Mouse (Mus musculus): ENCODE measurements around the gene Ccdc92b.

Ccdc92b gene

GRCm38 (mm10) chr11:74655941-74656340, 36.5 kb downstream of the Ccdc92b start:
- no peak for DNase-seq

GRCm38 (mm10) chr11:74660336-74660735, 40.9 kb downstream of the Ccdc92b start:
- no peak for DNase-seq

GRCm38 (mm10) chr11:74661641-74662040, 42.2 kb downstream of the Ccdc92b start:
- no peak for DNase-seq

- no peak for DNase-seq
Observed at GRCm38 (mm10) chr11:74662221-74662620, 42.8 kb downstream of the Ccdc92b start.

DNA sequence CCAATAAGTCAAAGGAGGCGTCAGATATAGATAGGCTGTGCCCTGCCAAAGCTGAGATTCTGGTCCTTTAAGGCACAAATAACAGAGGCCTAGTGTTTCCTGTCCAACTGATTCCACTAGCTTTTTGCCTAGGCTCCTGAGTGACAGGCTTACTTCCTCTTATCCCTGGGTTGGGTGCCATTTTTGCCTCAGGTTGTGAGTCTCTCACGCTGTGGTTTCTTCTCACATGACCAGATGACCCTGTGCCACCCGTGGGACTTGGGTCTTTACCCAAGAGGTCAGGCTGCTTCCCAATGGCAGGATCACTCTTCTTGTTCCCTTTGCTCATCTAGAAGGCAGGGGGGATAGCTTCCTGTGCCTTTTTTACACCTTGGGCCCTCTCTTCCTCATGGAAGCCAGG, 44.9 kb downstream of the Ccdc92b start:
- DNase-seq, result no peak

- no peak for DNase-seq
Observed at GRCm38 (mm10) chr11:74664906-74665305, 45.5 kb downstream of the Ccdc92b start.

DNA sequence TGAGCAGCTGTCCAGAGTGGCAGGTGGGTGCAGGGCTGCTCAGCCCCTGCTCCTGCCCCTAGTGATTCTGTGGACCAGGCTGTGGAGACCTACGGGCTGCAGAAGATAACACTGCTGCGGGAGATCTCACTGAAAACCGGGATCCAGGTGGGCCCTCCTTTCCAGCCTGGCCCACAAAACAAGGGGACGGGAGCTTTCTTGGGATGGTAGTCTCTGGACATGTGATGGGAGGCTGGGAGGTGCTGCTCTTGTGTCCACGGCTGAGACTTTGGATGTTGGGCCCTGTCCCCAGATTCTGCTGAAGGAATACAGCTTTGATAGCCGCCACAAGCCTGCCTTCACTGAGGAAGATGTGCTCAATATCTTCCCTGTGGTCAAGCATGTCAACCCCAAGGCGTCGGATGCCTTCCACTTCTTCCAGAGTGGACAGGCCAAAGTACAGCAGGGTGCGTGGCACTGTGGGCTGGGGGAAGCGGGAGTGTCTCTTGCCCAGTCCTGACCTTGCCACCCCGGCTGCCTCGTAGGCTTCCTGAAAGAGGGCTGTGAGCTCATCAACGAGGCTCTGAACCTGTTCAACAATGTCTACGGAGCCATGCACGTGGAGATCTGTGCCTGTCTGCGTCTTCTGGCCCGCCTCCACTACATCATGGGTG, 46.4 kb downstream of the Ccdc92b start:
- DNase-seq, result no peak

- DNase-seq, result no peak
Observed at GRCm38 (mm10) chr11:74666284-74666652, 46.9 kb downstream of the Ccdc92b start.

DNA sequence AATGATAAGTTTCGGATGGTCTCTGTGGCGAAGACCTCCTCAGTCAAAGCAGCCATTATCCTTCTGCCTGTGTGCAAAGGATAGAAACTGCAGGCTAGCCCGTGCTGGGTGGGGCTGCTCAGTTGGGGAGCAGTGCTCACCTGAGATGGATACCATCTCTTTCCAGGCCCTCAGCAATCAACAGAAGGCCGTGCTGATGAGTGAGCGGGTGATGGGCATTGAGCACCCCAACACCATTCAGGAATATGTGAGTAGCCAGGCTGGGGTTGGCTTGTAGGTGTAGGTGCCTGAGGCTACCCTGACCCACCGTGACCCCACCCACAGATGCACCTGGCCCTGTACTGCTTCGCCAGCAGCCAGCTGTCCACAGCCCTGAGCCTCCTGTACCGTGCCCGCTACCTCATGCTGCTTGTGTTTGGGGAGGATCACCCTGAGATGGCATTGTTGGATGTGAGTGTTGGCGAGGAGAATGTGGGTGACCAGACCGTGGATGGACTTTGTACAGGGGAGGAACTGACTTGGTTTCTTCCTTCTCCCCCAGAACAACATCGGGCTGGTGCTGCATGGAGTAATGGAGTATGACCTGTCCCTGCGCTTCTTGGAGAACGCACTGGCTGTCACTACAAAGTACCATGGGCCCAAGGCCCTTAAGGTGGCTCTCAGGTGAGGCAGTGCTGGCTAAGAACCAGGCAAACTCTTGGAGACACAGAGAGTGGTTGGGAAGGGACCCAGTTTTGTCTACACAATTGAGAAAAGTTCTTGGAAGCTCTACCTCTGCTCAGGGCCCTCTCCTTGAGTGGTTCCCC, 47.6 kb downstream of the Ccdc92b start:
- no peak for DNase-seq

DNA sequence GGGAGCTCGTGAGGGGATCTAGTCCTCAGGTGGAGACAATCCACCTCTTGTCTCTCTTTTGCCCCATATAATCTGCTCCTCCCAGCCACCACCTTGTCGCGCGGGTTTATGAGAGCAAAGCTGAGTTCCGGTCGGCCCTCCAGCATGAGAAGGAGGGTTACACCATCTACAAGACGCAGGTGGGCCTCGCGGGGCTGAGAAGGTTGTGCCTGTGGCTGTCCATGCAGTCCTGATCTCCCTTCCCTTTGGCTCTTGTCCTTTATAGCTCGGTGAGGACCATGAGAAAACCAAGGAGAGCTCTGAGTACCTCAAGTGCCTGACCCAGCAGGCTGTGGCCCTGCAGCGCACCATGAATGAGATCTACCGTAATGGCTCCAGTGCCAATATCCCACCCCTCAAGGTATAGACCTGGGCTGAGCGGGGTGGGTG, 48.2 kb downstream of the Ccdc92b start:
- DNase-seq, result no peak

GRCm38 (mm10) chr11:74668466-74668865, 49.1 kb downstream of the Ccdc92b start:
- no peak for DNase-seq

- DNase-seq, result no peak
Observed at GRCm38 (mm10) chr11:74668971-74669370, 49.6 kb downstream of the Ccdc92b start.

GRCm38 (mm10) chr11:74670151-74670550, 50.7 kb downstream of the Ccdc92b start:
- DNase-seq, result no peak

DNA sequence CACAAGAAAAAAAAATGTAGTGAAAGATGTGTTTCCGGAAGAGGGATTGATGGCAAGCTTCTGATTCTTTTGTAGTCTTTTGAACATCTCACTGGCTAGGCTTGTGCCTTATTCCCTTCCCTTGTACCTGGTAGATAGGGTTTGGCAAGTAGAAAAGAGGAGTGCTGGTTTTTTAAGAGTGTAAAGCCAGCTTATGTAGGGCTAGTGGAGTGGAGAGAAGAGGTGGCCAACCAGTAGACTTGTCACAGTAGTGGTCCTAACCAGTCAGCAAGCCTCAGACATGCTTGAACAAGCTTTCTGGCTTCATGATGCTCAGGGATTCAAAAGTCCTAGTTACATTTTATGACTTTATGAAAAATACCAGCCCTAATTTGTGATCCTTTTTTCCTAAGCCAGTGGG, 51.6 kb downstream of the Ccdc92b start:
- DNase-seq, result no peak

DNA sequence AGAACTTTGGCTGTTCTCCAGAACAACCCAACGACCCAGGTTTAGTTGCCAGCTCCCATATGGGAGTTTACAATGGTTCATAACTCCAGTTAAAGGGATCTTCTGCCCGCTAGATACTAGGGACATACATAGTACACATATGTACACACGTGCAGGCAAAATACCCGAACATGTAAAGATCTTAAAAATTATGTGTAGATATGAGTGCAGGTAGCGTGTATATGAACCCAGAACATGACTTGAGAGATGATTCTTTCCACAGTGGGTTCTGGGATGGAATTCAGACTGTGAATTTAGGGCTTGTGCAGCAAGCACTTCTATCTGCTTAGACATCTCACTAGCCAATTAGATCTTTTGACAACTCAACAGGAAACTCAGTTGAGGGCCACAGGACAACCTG, 52.4 kb downstream of the Ccdc92b start:
- no peak for DNase-seq

DNA sequence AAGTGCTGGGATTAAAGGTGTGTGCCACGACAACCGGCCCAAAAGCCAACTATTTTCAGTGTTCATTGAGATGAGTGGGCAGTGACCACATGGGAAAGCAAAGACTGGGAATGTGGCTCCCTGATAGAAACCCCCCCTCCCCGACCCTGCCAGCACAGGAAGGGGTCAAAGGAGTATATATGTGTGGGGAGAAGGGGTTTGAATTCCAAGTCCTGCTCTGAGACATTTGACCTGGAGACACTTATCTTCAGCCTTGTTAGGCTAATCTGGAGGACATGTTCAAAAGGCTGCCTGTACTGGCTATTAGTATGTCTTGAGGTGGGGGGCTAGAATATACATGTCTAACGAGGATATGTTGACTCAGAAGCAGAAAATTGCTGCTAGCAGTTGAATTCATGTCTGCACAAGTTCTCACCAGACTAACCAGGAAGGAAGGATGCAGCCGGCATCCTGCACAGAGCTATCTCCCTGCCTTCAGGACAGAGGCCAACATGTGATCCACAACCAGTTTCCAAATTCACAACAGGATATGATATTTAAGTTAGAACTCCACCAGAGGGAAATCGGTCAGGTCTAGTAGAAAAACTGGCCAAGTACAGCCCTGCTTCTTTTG, 53.6 kb downstream of the Ccdc92b start:
- DNase-seq, result no peak

GRCm38 (mm10) chr11:74673561-74673960, 54.2 kb downstream of the Ccdc92b start:
- DNase-seq, result no peak

GRCm38 (mm10) chr11:74674713-74675112, 55.3 kb downstream of the Ccdc92b start:
- no peak for DNase-seq

GRCm38 (mm10) chr11:74675156-74675555, 55.8 kb downstream of the Ccdc92b start:
- DNase-seq, result peak; percentile 79
